Mouse (Mus musculus): ENCODE measurements around the gene Dgki. TPM values are rescaled to one million over a fixed set of nuclear protein-coding genes. Genes with fewer than 3 reads are reported as not detected.

Gene Dgki
- polyA plus RNA-seq, 1 experiment from 2014 or later: 0.97 TPM

DNA sequence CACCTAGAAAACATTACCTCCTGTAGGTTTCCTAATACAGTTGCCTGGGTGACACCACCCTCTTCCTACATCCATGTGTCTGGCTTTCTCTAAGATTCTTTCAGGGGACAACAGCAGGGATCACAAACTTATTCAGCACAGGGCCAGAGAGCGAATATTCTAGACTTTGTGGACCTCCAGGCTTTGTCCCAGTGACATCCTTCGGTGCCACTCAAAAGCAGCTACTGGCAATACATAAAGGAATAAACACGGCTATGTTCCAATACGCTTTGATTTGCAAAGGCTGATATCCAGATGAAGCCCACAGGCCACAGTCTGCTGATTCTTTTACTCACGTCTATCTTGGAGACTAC, 57.2 kb downstream of the Dgki start:
- Histone ChIP-seq H3K36me3 (ENCODE audit: control insufficient read depth, insufficient read depth, low read length) (no peaks in the 10 kb centered on the region), H3K4me3 (ENCODE audit: low read depth, low read length) (no peak overlapping the region), H3K27ac (replicated peaks; ENCODE audit: low read depth, low read length) (no peak overlapping the region), H3K9me3 (ENCODE audit: control insufficient read depth, low read length) (no peaks in the 10 kb centered on the region), H3K4me2 (ENCODE audit: low read depth, severe bottlenecking) (no peak overlapping the region), H3K27me3 (ENCODE audit: control insufficient read depth, insufficient read depth, low read length) (no peaks in the 10 kb centered on the region), H3K9ac (ENCODE audit: low read length) (no peak overlapping the region), H3K4me1 (ENCODE audit: control insufficient read depth, insufficient read depth, low read length) (no peaks in the 10 kb centered on the region)
- DNase-seq (ENCODE audit: low spot score) (no peak), ATAC-seq (ENCODE audit: insufficient number of reproducible peaks, low FRiP score, low TSS enrichment, low read depth) (no peak)
- WGBS: 86% methylated on average over 5 of the region's 5 CpGs

DNA sequence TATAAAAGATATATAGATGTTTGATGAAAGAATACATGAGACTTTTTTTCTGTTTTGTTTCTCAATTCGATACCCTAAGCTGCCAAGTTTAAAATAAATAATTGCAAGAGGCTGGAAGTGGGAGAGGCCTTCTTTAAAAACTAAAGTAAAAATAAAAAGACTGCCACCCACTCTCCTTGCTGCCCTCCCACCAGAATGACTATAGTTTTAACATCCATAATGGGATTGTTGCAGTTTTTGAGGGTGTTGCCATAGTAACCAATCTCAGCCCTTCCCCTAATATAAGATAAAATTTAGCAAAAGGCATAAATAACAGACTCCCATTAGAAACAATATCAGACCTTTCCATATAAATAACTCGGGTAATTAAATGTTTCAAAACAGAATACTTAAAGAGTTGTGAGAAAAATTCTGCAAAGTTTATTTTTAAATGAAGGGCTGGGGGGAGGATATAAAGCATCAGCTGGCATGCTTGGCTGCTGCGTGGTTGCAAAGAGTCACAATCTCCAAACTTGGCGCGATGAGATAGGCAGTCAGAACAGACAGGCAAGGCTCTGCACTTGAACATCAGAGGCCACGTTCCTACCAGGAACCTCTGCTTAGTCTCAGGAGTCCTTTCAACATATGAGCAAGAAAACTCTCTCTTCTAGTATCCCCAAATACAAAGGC, 57.8 kb downstream of the Dgki start:
- no peak overlapping the region for H3K4me3 ChIP-seq (ENCODE audit: low read depth, low read length)

DNA sequence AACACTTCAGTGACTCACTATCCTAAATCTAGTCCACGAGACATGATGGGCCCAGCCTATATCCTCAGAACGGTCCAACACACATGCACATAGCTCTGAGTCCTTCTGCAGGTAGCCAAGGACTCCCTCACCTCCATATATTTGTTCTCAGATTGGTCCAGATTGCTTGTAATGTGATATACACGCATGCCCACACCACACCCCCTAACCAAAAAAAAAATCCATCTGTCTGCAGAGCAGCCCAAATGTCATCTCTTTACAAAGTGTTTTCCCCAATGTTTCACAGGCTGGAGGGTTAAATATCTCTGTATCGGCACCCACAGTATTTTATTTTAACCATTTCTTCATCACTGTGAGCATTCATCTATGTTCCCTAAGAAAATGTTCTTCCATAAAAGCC, 58.5 kb downstream of the Dgki start:
- WGBS: 91% methylated on average over 4 of the region's 4 CpGs
- no peaks in the 10 kb centered on the region for H3K36me3 ChIP-seq (ENCODE audit: control insufficient read depth, insufficient read depth, low read length)

More for the DNA sequence above, 57.8 kb downstream of the Dgki start:
- no peaks in the 10 kb centered on the region for H3K27me3 ChIP-seq (ENCODE audit: control insufficient read depth, insufficient read depth, low read length)
- ATAC-seq (ENCODE audit: insufficient number of reproducible peaks, low FRiP score, low TSS enrichment, low read depth) (no peak), DNase-seq (ENCODE audit: low spot score) (no peak)
- H3K4me1 ChIP-seq (ENCODE audit: control insufficient read depth, insufficient read depth, low read length): no peaks in the 10 kb centered on the region
- H3K4me2 ChIP-seq (ENCODE audit: low read depth, severe bottlenecking): no peak overlapping the region
- 89% methylated on average over 6 of the region's 6 CpGs for WGBS
- no peaks in the 10 kb centered on the region for H3K9me3 ChIP-seq (ENCODE audit: control insufficient read depth, low read length)
- no peaks in the 10 kb centered on the region for H3K36me3 ChIP-seq (ENCODE audit: control insufficient read depth, insufficient read depth, low read length)
- no peak overlapping the region for H3K9ac ChIP-seq (ENCODE audit: low read length)
- no peak overlapping the region for H3K27ac ChIP-seq (replicated peaks; ENCODE audit: low read depth, low read length)

GRCm38 (mm10) chr6:37240140-37240539, 59.8 kb downstream of the Dgki start:
- whole genome bisulfite sequencing: 77% methylated on average over 7 of the region's 7 CpGs
- no peak overlapping the region for H3K27ac ChIP-seq (replicated peaks; ENCODE audit: low read depth, low read length)
- no peaks in the 10 kb centered on the region for H3K36me3 ChIP-seq (ENCODE audit: control insufficient read depth, insufficient read depth, low read length)
- no peak overlapping the region for H3K4me3 ChIP-seq (ENCODE audit: low read depth, low read length)
- DNase-seq (ENCODE audit: low spot score) (no peak), ATAC-seq (ENCODE audit: insufficient number of reproducible peaks, low FRiP score, low TSS enrichment, low read depth) (no peak)
- H3K27me3 ChIP-seq (ENCODE audit: control insufficient read depth, insufficient read depth, low read length): no peaks in the 10 kb centered on the region
- H3K9ac ChIP-seq (ENCODE audit: low read length): no peak overlapping the region
- no peaks in the 10 kb centered on the region for H3K4me1 ChIP-seq (ENCODE audit: control insufficient read depth, insufficient read depth, low read length)
- H3K9me3 ChIP-seq (ENCODE audit: control insufficient read depth, low read length): no peaks in the 10 kb centered on the region
- H3K4me2 ChIP-seq (ENCODE audit: low read depth, severe bottlenecking): no peak overlapping the region

More for the DNA sequence above, 58.5 kb downstream of the Dgki start:
- no peaks in the 10 kb centered on the region for H3K4me1 ChIP-seq (ENCODE audit: control insufficient read depth, insufficient read depth, low read length)
- H3K9me3 ChIP-seq (ENCODE audit: control insufficient read depth, low read length): no peaks in the 10 kb centered on the region
- DNase-seq (ENCODE audit: low spot score): no peak
- ATAC-seq (ENCODE audit: insufficient number of reproducible peaks, low FRiP score, low TSS enrichment, low read depth): no peak
- H3K9ac ChIP-seq (ENCODE audit: low read length): no peak overlapping the region
- no peaks in the 10 kb centered on the region for H3K27me3 ChIP-seq (ENCODE audit: control insufficient read depth, insufficient read depth, low read length)
- H3K27ac ChIP-seq (replicated peaks; ENCODE audit: low read depth, low read length): no peak overlapping the region
- no peak overlapping the region for H3K4me2 ChIP-seq (ENCODE audit: low read depth, severe bottlenecking)
- no peak overlapping the region for H3K4me3 ChIP-seq (ENCODE audit: low read depth, low read length)

DNA sequence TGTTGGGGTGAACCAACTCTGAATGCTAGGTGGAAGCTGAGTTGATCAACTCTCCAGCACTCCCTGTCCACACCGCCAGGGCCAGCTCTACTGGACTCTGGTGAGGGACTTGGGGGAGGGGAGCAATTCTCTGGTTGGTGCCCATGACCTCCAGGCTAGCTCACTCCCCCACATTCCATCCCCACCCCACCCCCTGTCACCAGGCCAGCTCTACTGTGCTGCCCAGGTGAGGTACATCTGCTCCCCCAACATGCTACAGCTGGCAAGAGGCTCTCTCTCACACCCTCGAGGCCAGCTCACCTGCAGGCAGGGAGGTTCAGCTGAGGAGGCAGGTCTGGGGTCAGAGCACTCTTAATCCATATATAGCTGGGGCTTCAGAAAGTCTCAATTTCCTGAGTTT, 63.1 kb downstream of the Dgki start:
- Histone ChIP-seq H3K9ac (ENCODE audit: low read length) (no peak overlapping the region), H3K4me2 (ENCODE audit: low read depth, severe bottlenecking) (no peak overlapping the region), H3K27ac (replicated peaks; ENCODE audit: low read depth, low read length) (no peak overlapping the region), H3K27me3 (ENCODE audit: control insufficient read depth, insufficient read depth, low read length) (no peaks in the 10 kb centered on the region), H3K4me1 (ENCODE audit: control insufficient read depth, insufficient read depth, low read length) (no peaks in the 10 kb centered on the region), H3K36me3 (ENCODE audit: control insufficient read depth, insufficient read depth, low read length) (no peaks in the 10 kb centered on the region), H3K9me3 (ENCODE audit: control insufficient read depth, low read length) (no peaks in the 10 kb centered on the region), H3K4me3 (ENCODE audit: low read depth, low read length) (no peak overlapping the region)
- no peak for ATAC-seq (ENCODE audit: insufficient number of reproducible peaks, low FRiP score, low TSS enrichment, low read depth)
- 65% methylated on average over 2 of the region's 2 CpGs for WGBS
- DNase-seq (ENCODE audit: low spot score): no peak

GRCm38 (mm10) chr6:37231148-37231547, 68.8 kb downstream of the Dgki start:
- Histone ChIP-seq H3K4me1 (ENCODE audit: control insufficient read depth, insufficient read depth, low read length) (no peaks in the 10 kb centered on the region), H3K27me3 (ENCODE audit: control insufficient read depth, insufficient read depth, low read length) (no peaks in the 10 kb centered on the region), H3K4me2 (ENCODE audit: low read depth, severe bottlenecking) (no peak overlapping the region), H3K9ac (ENCODE audit: low read length) (no peak overlapping the region), H3K4me3 (ENCODE audit: low read depth, low read length) (no peak overlapping the region), H3K9me3 (ENCODE audit: control insufficient read depth, low read length) (no peaks in the 10 kb centered on the region), H3K36me3 (ENCODE audit: control insufficient read depth, insufficient read depth, low read length) (no peaks in the 10 kb centered on the region), H3K27ac (replicated peaks; ENCODE audit: low read depth, low read length) (no peak overlapping the region)
- ATAC-seq (ENCODE audit: insufficient number of reproducible peaks, low FRiP score, low TSS enrichment, low read depth) (no peak), DNase-seq (ENCODE audit: low spot score) (no peak)
- 68% methylated on average over 6 of the region's 6 CpGs for WGBS

GRCm38 (mm10) chr6:37222947-37223510, 77.0 kb downstream of the Dgki start:
- Histone ChIP-seq H3K27ac (replicated peaks; ENCODE audit: low read depth, low read length) (no peak overlapping the region), H3K27me3 (ENCODE audit: control insufficient read depth, insufficient read depth, low read length) (no peaks in the 10 kb centered on the region), H3K9me3 (ENCODE audit: control insufficient read depth, low read length) (no peaks in the 10 kb centered on the region), H3K36me3 (ENCODE audit: control insufficient read depth, insufficient read depth, low read length) (no peaks in the 10 kb centered on the region), H3K9ac (ENCODE audit: low read length) (no peak overlapping the region), H3K4me1 (ENCODE audit: control insufficient read depth, insufficient read depth, low read length) (no peaks in the 10 kb centered on the region), H3K4me3 (ENCODE audit: low read depth, low read length) (no peak overlapping the region), H3K4me2 (ENCODE audit: low read depth, severe bottlenecking) (no peak overlapping the region)
- ATAC-seq (ENCODE audit: insufficient number of reproducible peaks, low FRiP score, low TSS enrichment, low read depth): no peak
- 53% methylated on average over 7 of the region's 7 CpGs for WGBS
- no peak for DNase-seq (ENCODE audit: low spot score)

DNA sequence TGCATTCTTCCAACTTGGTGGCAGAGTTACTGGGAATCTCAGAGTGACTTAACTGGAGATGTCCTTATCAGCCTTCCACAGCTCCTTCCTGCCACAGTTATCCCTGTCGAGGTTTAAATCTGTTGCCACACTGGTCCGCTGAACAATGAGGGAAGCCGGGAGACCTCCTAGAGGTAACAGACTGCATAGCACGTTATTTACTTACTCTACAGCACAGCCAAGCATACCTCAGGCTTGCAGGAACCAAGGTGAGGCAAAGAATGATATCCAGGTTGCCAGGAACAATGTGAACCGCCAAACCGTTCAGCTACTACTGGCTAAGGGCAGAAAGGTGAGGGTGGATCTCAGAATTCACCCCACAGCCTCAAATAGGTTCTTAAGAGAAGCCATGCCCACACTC, 78.0 kb downstream of the Dgki start:
- ATAC-seq (ENCODE audit: insufficient number of reproducible peaks, low FRiP score, low TSS enrichment, low read depth): no peak
- no peak overlapping the region for H3K4me2 ChIP-seq (ENCODE audit: low read depth, severe bottlenecking)
- no peak overlapping the region for H3K4me3 ChIP-seq (ENCODE audit: low read depth, low read length)
- no peaks in the 10 kb centered on the region for H3K27me3 ChIP-seq (ENCODE audit: control insufficient read depth, insufficient read depth, low read length)
- no peaks in the 10 kb centered on the region for H3K36me3 ChIP-seq (ENCODE audit: control insufficient read depth, insufficient read depth, low read length)
- no peaks in the 10 kb centered on the region for H3K4me1 ChIP-seq (ENCODE audit: control insufficient read depth, insufficient read depth, low read length)
- H3K9ac ChIP-seq (ENCODE audit: low read length): no peak overlapping the region
- 56% methylated on average over 6 of the region's 6 CpGs for WGBS
- H3K9me3 ChIP-seq (ENCODE audit: control insufficient read depth, low read length): no peaks in the 10 kb centered on the region
- DNase-seq (ENCODE audit: low spot score): no peak
- H3K27ac ChIP-seq (replicated peaks; ENCODE audit: low read depth, low read length): no peak overlapping the region

- Histone ChIP-seq H3K4me1 (ENCODE audit: control insufficient read depth, insufficient read depth, low read length) (peaks cover 8% of the 10 kb centered on the region), H3K4me3 (ENCODE audit: low read depth, low read length) (no peak overlapping the region), H3K36me3 (ENCODE audit: control insufficient read depth, insufficient read depth, low read length) (no peaks in the 10 kb centered on the region), H3K27ac (replicated peaks; ENCODE audit: low read depth, low read length) (no peak overlapping the region), H3K9me3 (ENCODE audit: control insufficient read depth, low read length) (no peaks in the 10 kb centered on the region), H3K27me3 (ENCODE audit: control insufficient read depth, insufficient read depth, low read length) (no peaks in the 10 kb centered on the region), H3K9ac (ENCODE audit: low read length) (no peak overlapping the region), H3K4me2 (ENCODE audit: low read depth, severe bottlenecking) (no peak overlapping the region)
- DNase-seq (ENCODE audit: low spot score) (no peak), ATAC-seq (ENCODE audit: insufficient number of reproducible peaks, low FRiP score, low TSS enrichment, low read depth) (no peak)
- WGBS: 86% methylated on average over 4 of the region's 4 CpGs
These were observed 80.9 kb downstream of the Dgki start for GRCm38 (mm10) chr6:37219110-37219509.

Data from limb, embryonic 11.5 days (tissue).